Mouse (Mus musculus): Measurements from ENCODE around the gene Coro7. TPM values are rescaled to one million over a fixed set of nuclear protein-coding genes. Genes with fewer than 3 reads are reported as not detected.
"Not testable (repeated sequence)": the region's sequence is repeated elsewhere in the genome, so short reads cannot be mapped to it uniquely, and the experiment has no call there.

Coro7 gene
- polyA plus RNA-seq, 1 experiment from 2014 or later: 9.0 TPM

- no peak for ATAC-seq
- no peaks in the 10 kb centered on the region for H3K36me3 ChIP-seq (ENCODE audit: insufficient read depth, low read length)
- no peak for TF ChIP-seq EP300 (IDR thresholded peaks at IDR 0.05)
- TF ChIP-seq CTCF (IDR thresholded peaks at IDR 0.05): no peak
Observed at GRCm38 (mm10) chr16:4684457-4684791, 4.8 kb upstream of the Coro7 start.

GRCm38 (mm10) chr16:4683581-4684456 lies 4.2 kb upstream of the Coro7 start:
- H3K4me3 ChIP-seq (ENCODE audit: low read depth, low read length): peak overlapping the region; percentile 90
- peak; percentile 86 for ATAC-seq
- peaks cover 7% of the 10 kb centered on the region; the same call in 1 of the 2 replicates for H3K4me1 ChIP-seq (ENCODE audit: insufficient read depth, low read depth, low read length)
- H3K4me2 ChIP-seq (replicated peaks; ENCODE audit: low read depth, low read length): peak overlapping the region; percentile 85
- H3K9me3 ChIP-seq (ENCODE audit: low read length): no peaks in the 10 kb centered on the region
- under 1% methylated on average over 54 of the region's 54 CpGs for WGBS
- peak overlapping the region; percentile 65 for H3K27ac ChIP-seq (ENCODE audit: low read length)
- no peaks in the 10 kb centered on the region for H3K36me3 ChIP-seq (ENCODE audit: insufficient read depth, low read length)
- peak; percentile 96 for DNase-seq (ENCODE audit: low spot score)
- TF ChIP-seq CTCF (IDR thresholded peaks at IDR 0.05) (0 out of 2 replicates have a peak, but pooled peaks have one; percentile 0), EP300 (IDR thresholded peaks at IDR 0.05) (no peak)
- no peaks in the 10 kb centered on the region for H3K27me3 ChIP-seq (replicated peaks; ENCODE audit: insufficient read depth, low read length)
- peak overlapping the region; percentile 79 for H3K9ac ChIP-seq (replicated peaks; ENCODE audit: low read depth)

More at GRCm38 (mm10) chr16:4684457-4684791, 4.8 kb upstream of the Coro7 start:
- peak; percentile 16 for DNase-seq (ENCODE audit: low spot score)
- Histone ChIP-seq H3K4me3 (ENCODE audit: low read depth, low read length) (peak overlapping the region; percentile 90), H3K9me3 (ENCODE audit: low read length) (no peaks in the 10 kb centered on the region), H3K9ac (replicated peaks; ENCODE audit: low read depth) (peak overlapping the region; percentile 79), H3K27me3 (replicated peaks; ENCODE audit: insufficient read depth, low read length) (no peaks in the 10 kb centered on the region), H3K27ac (ENCODE audit: low read length) (no peak overlapping the region), H3K4me1 (ENCODE audit: insufficient read depth, low read depth, low read length) (peaks cover 4% of the 10 kb centered on the region; the same call in 1 of the 2 replicates), H3K4me2 (replicated peaks; ENCODE audit: low read depth, low read length) (peak overlapping the region; percentile 85)
- under 1% methylated on average over 9 of the region's 9 CpGs for WGBS

- peak overlapping the region; percentile 65 for H3K27ac ChIP-seq (ENCODE audit: low read length)
- TF ChIP-seq EP300 (IDR thresholded peaks at IDR 0.05): no peak
- no peak for TF ChIP-seq CTCF (IDR thresholded peaks at IDR 0.05)
- H3K27me3 ChIP-seq (replicated peaks; ENCODE audit: insufficient read depth, low read length): no peaks in the 10 kb centered on the region
- ATAC-seq: no peak
- H3K9me3 ChIP-seq (ENCODE audit: low read length): no peaks in the 10 kb centered on the region
- no peaks in the 10 kb centered on the region for H3K36me3 ChIP-seq (ENCODE audit: insufficient read depth, low read length)
- H3K4me3 ChIP-seq (ENCODE audit: low read depth, low read length): peak overlapping the region; percentile 90
- WGBS: 23% methylated on average over 9 of the region's 9 CpGs
- DNase-seq (ENCODE audit: low spot score): no peak
- H3K4me2 ChIP-seq (replicated peaks; ENCODE audit: low read depth, low read length): peak overlapping the region; percentile 85
- peak overlapping the region; percentile 1; the same call in 1 of the 2 replicates for H3K9ac ChIP-seq (replicated peaks; ENCODE audit: low read depth)
- H3K4me1 ChIP-seq (ENCODE audit: insufficient read depth, low read depth, low read length): peaks cover 10% of the 10 kb centered on the region; the same call in 1 of the 2 replicates
Observed at GRCm38 (mm10) chr16:4683193-4683580, 3.6 kb upstream of the Coro7 start.

- TF ChIP-seq EP300 (IDR thresholded peaks at IDR 0.05): no peak
- TF ChIP-seq CTCF (IDR thresholded peaks at IDR 0.05): no peak
- DNase-seq (ENCODE audit: low spot score) (no peak), ATAC-seq (no peak)
- Histone ChIP-seq H3K27me3 (replicated peaks; ENCODE audit: insufficient read depth, low read length) (no peaks in the 10 kb centered on the region), H3K9ac (replicated peaks; ENCODE audit: low read depth) (no peak overlapping the region), H3K4me3 (ENCODE audit: low read depth, low read length) (no peak overlapping the region), H3K27ac (ENCODE audit: low read length) (0 out of 2 replicates have a peak overlapping the region, but pooled peaks have one; percentile 65), H3K4me1 (ENCODE audit: insufficient read depth, low read depth, low read length) (peaks cover 10% of the 10 kb centered on the region; the same call in 1 of the 2 replicates), H3K36me3 (ENCODE audit: insufficient read depth, low read length) (no peaks in the 10 kb centered on the region), H3K4me2 (replicated peaks; ENCODE audit: low read depth, low read length) (no peak overlapping the region; the same call in 1 of the 2 replicates), H3K9me3 (ENCODE audit: low read length) (no peaks in the 10 kb centered on the region)
- 72% methylated on average over 4 of the region's 4 CpGs for WGBS
Observed at GRCm38 (mm10) chr16:4682628-4683179, 3.1 kb upstream of the Coro7 start.

- not testable (repeated sequence) for ATAC-seq
Observed at GRCm38 (mm10) chr16:4680922-4681455, 1.4 kb upstream of the Coro7 start.

GRCm38 (mm10) chr16:4678080-4678479 lies 1.5 kb downstream of the Coro7 start:
- WGBS: 70% methylated on average over 5 of the region's 5 CpGs

More at GRCm38 (mm10) chr16:4680922-4681455, 1.4 kb upstream of the Coro7 start:
- not testable (repeated sequence) for H3K4me1 ChIP-seq (ENCODE audit: insufficient read depth, low read depth, low read length); H3K4me3 ChIP-seq (ENCODE audit: low read depth, low read length); H3K4me2 ChIP-seq (replicated peaks; ENCODE audit: low read depth, low read length); H3K36me3 ChIP-seq (ENCODE audit: insufficient read depth, low read length); DNase-seq (ENCODE audit: low spot score); H3K9ac ChIP-seq (replicated peaks; ENCODE audit: low read depth); H3K9me3 ChIP-seq (ENCODE audit: low read length); H3K27ac ChIP-seq (ENCODE audit: low read length); H3K27me3 ChIP-seq (replicated peaks; ENCODE audit: insufficient read depth, low read length)
- 72% methylated on average over 3 of the region's 3 CpGs for WGBS

More at GRCm38 (mm10) chr16:4678080-4678479, 1.5 kb downstream of the Coro7 start:
- Histone ChIP-seq H3K27me3 (replicated peaks; ENCODE audit: insufficient read depth, low read length) (no peaks in the 10 kb centered on the region), H3K4me1 (ENCODE audit: insufficient read depth, low read depth, low read length) (0 out of 2 replicates have a peak, but pooled peaks cover 6% of the 10 kb centered on the region), H3K4me3 (ENCODE audit: low read depth, low read length) (no peak overlapping the region), H3K27ac (ENCODE audit: low read length) (no peak overlapping the region), H3K4me2 (replicated peaks; ENCODE audit: low read depth, low read length) (no peak overlapping the region; the same call in 1 of the 2 replicates), H3K9ac (replicated peaks; ENCODE audit: low read depth) (no peak overlapping the region), H3K9me3 (ENCODE audit: low read length) (no peaks in the 10 kb centered on the region), H3K36me3 (ENCODE audit: insufficient read depth, low read length) (no peaks in the 10 kb centered on the region)
- no peak for DNase-seq (ENCODE audit: low spot score)
- TF ChIP-seq EP300 (IDR thresholded peaks at IDR 0.05) (no peak), CTCF (IDR thresholded peaks at IDR 0.05) (no peak)
- no peak for ATAC-seq
